Mouse (Mus musculus): ENCODE measurements around the gene Agk.

DNA sequence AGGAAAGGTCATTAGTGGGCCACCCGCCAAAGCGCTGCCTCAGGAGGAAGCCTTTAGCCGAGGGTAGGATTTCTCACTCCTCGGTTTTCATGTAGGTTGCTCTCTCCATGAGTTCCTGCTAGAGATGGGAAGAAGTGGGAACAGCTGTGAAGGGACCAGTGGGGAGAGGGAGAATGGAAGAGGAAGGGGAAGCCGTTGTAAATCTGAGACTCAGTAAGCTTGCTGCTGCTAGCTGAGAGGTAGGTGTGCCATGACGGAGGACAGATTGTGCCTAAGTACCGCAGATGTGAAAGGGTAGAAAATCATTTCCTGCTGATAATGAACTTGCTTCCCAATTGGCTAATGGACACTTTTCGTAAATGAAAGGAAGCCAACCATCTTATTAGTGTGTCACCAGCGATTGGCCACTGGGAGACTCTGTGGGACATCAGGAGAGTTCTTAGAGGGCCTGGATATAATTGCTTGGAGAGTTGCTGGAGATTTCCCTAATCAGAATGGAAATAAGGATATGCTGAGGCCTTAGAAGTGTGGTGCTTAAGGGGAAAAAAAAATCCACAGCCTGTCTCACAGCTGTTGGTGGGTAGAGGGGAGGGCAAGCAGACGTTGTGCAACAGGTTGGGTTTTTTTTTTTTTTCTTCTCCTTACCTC lies 118.4 kb downstream of the Agk start:
- TF ChIP-seq EP300 (IDR thresholded peaks at IDR 0.05; ENCODE audit: low read depth) (no peak), CTCF (IDR thresholded peaks at IDR 0.05; ENCODE audit: low read depth) (no peak)
